Mouse (Mus musculus): Measurements from ENCODE around the gene Rif1. TPM values are rescaled to one million over a fixed set of nuclear protein-coding genes. Genes with fewer than 3 reads are reported as not detected.

Rif1 gene
- polyA plus RNA-seq, 1 experiment from 2014 or later, result 24.3 TPM

- Histone ChIP-seq H3K9me3 (replicated peaks; ENCODE audit: low read length) (no peaks in the 10 kb centered on the region), H3K27ac (no peak overlapping the region), H3K9ac (ENCODE audit: low read depth, low read length) (no peak overlapping the region), H3K36me3 (ENCODE audit: insufficient read depth, low read length) (no peaks in the 10 kb centered on the region), H3K4me2 (ENCODE audit: low read length) (no peak overlapping the region), H3K27me3 (ENCODE audit: insufficient read depth, low read length) (no peaks in the 10 kb centered on the region), H3K4me3 (replicated peaks; ENCODE audit: low read depth, low read length) (no peak overlapping the region), H3K4me1 (replicated peaks; ENCODE audit: insufficient read depth, low read length) (no peaks in the 10 kb centered on the region)
- TF ChIP-seq CTCF (IDR thresholded peaks at IDR 0.05; ENCODE audit: low read depth), result no peak
- WGBS, result 79% methylated on average over 11 of the region's 11 CpGs
- no peak for ATAC-seq (replicated peaks; ENCODE audit: low FRiP score, low read depth)
- no peak for DNase-seq (ENCODE audit: low spot score)
Observed at GRCm38 (mm10) chr2:52043485-52043884, 29.1 kb upstream of the Rif1 start.

GRCm38 (mm10) chr2:52046032-52046431 lies 26.6 kb upstream of the Rif1 start:
- Histone ChIP-seq H3K4me2 (ENCODE audit: low read length) (no peak overlapping the region), H3K9ac (ENCODE audit: low read depth, low read length) (no peak overlapping the region), H3K36me3 (ENCODE audit: insufficient read depth, low read length) (no peaks in the 10 kb centered on the region), H3K4me3 (replicated peaks; ENCODE audit: low read depth, low read length) (no peak overlapping the region), H3K27me3 (ENCODE audit: insufficient read depth, low read length) (no peaks in the 10 kb centered on the region), H3K27ac (no peak overlapping the region), H3K9me3 (replicated peaks; ENCODE audit: low read length) (no peaks in the 10 kb centered on the region), H3K4me1 (replicated peaks; ENCODE audit: insufficient read depth, low read length) (no peaks in the 10 kb centered on the region)
- 76% methylated on average over 5 of the region's 5 CpGs for WGBS
- no peak for TF ChIP-seq CTCF (IDR thresholded peaks at IDR 0.05; ENCODE audit: low read depth)
- DNase-seq (ENCODE audit: low spot score) (no peak), ATAC-seq (replicated peaks; ENCODE audit: low FRiP score, low read depth) (no peak)

GRCm38 (mm10) chr2:52050823-52051222 lies 21.8 kb upstream of the Rif1 start:
- H3K4me1 ChIP-seq (replicated peaks; ENCODE audit: insufficient read depth, low read length), result no peaks in the 10 kb centered on the region
- no peak for TF ChIP-seq CTCF (IDR thresholded peaks at IDR 0.05; ENCODE audit: low read depth)
- H3K27ac ChIP-seq, result no peak overlapping the region
- H3K4me3 ChIP-seq (replicated peaks; ENCODE audit: low read depth, low read length), result no peak overlapping the region
- H3K27me3 ChIP-seq (ENCODE audit: insufficient read depth, low read length), result no peaks in the 10 kb centered on the region
- DNase-seq (ENCODE audit: low spot score), result no peak
- no peak overlapping the region for H3K4me2 ChIP-seq (ENCODE audit: low read length)
- no peak overlapping the region for H3K9ac ChIP-seq (ENCODE audit: low read depth, low read length)
- WGBS, result 89% methylated on average over 11 of the region's 11 CpGs
- no peaks in the 10 kb centered on the region for H3K9me3 ChIP-seq (replicated peaks; ENCODE audit: low read length)
- no peak for ATAC-seq (replicated peaks; ENCODE audit: low FRiP score, low read depth)
- H3K36me3 ChIP-seq (ENCODE audit: insufficient read depth, low read length), result no peaks in the 10 kb centered on the region

GRCm38 (mm10) chr2:52052335-52052734 lies 20.3 kb upstream of the Rif1 start:
- TF ChIP-seq CTCF (IDR thresholded peaks at IDR 0.05; ENCODE audit: low read depth), result no peak
- H3K9me3 ChIP-seq (replicated peaks; ENCODE audit: low read length), result no peaks in the 10 kb centered on the region
- no peak overlapping the region for H3K4me3 ChIP-seq (replicated peaks; ENCODE audit: low read depth, low read length)
- H3K4me1 ChIP-seq (replicated peaks; ENCODE audit: insufficient read depth, low read length), result no peaks in the 10 kb centered on the region
- DNase-seq (ENCODE audit: low spot score) (no peak), ATAC-seq (replicated peaks; ENCODE audit: low FRiP score, low read depth) (no peak)
- no peak overlapping the region for H3K9ac ChIP-seq (ENCODE audit: low read depth, low read length)
- WGBS, result 62% methylated on average over 4 of the region's 4 CpGs
- no peak overlapping the region for H3K27ac ChIP-seq
- H3K4me2 ChIP-seq (ENCODE audit: low read length), result no peak overlapping the region
- no peaks in the 10 kb centered on the region for H3K36me3 ChIP-seq (ENCODE audit: insufficient read depth, low read length)
- no peaks in the 10 kb centered on the region for H3K27me3 ChIP-seq (ENCODE audit: insufficient read depth, low read length)

- Histone ChIP-seq H3K27me3 (ENCODE audit: insufficient read depth, low read length) (no peaks in the 10 kb centered on the region), H3K4me2 (ENCODE audit: low read length) (no peak overlapping the region), H3K4me1 (replicated peaks; ENCODE audit: insufficient read depth, low read length) (no peaks in the 10 kb centered on the region), H3K27ac (no peak overlapping the region), H3K9ac (ENCODE audit: low read depth, low read length) (no peak overlapping the region), H3K9me3 (replicated peaks; ENCODE audit: low read length) (no peaks in the 10 kb centered on the region), H3K4me3 (replicated peaks; ENCODE audit: low read depth, low read length) (no peak overlapping the region), H3K36me3 (ENCODE audit: insufficient read depth, low read length) (no peaks in the 10 kb centered on the region)
- DNase-seq (ENCODE audit: low spot score) (no peak), ATAC-seq (replicated peaks; ENCODE audit: low FRiP score, low read depth) (no peak)
- WGBS, result 33% methylated on average over 5 of the region's 5 CpGs
- no peak for TF ChIP-seq CTCF (IDR thresholded peaks at IDR 0.05; ENCODE audit: low read depth)
Observed at GRCm38 (mm10) chr2:52053502-52053901, 19.1 kb upstream of the Rif1 start.

GRCm38 (mm10) chr2:52055616-52056015 lies 17.0 kb upstream of the Rif1 start:
- Histone ChIP-seq H3K4me1 (replicated peaks; ENCODE audit: insufficient read depth, low read length) (no peaks in the 10 kb centered on the region), H3K9me3 (replicated peaks; ENCODE audit: low read length) (no peaks in the 10 kb centered on the region), H3K27me3 (ENCODE audit: insufficient read depth, low read length) (no peaks in the 10 kb centered on the region), H3K27ac (no peak overlapping the region), H3K9ac (ENCODE audit: low read depth, low read length) (no peak overlapping the region), H3K36me3 (ENCODE audit: insufficient read depth, low read length) (no peaks in the 10 kb centered on the region), H3K4me2 (ENCODE audit: low read length) (no peak overlapping the region), H3K4me3 (replicated peaks; ENCODE audit: low read depth, low read length) (no peak overlapping the region)
- WGBS, result 31% methylated on average over 4 of the region's 4 CpGs
- ATAC-seq (replicated peaks; ENCODE audit: low FRiP score, low read depth), result no peak
- no peak for DNase-seq (ENCODE audit: low spot score)
- TF ChIP-seq CTCF (IDR thresholded peaks at IDR 0.05; ENCODE audit: low read depth), result no peak

GRCm38 (mm10) chr2:52057099-52057498 lies 15.5 kb upstream of the Rif1 start:
- ATAC-seq (replicated peaks; ENCODE audit: low FRiP score, low read depth), result no peak
- H3K4me2 ChIP-seq (ENCODE audit: low read length), result no peak overlapping the region
- H3K4me1 ChIP-seq (replicated peaks; ENCODE audit: insufficient read depth, low read length), result no peaks in the 10 kb centered on the region
- no peak overlapping the region for H3K27ac ChIP-seq
- H3K36me3 ChIP-seq (ENCODE audit: insufficient read depth, low read length), result no peaks in the 10 kb centered on the region
- H3K9me3 ChIP-seq (replicated peaks; ENCODE audit: low read length), result no peaks in the 10 kb centered on the region
- no peaks in the 10 kb centered on the region for H3K27me3 ChIP-seq (ENCODE audit: insufficient read depth, low read length)
- WGBS, result 62% methylated on average over 1 of the region's 1 CpGs
- no peak for TF ChIP-seq CTCF (IDR thresholded peaks at IDR 0.05; ENCODE audit: low read depth)
- H3K4me3 ChIP-seq (replicated peaks; ENCODE audit: low read depth, low read length), result no peak overlapping the region
- DNase-seq (ENCODE audit: low spot score), result no peak
- H3K9ac ChIP-seq (ENCODE audit: low read depth, low read length), result no peak overlapping the region

All from kidney, postnatal 0 days (tissue).